Mouse (Mus musculus) stomach, embryonic 14.5 days (tissue): Measurements from ENCODE around the gene Gmds. TPM values are rescaled to one million over a fixed set of nuclear protein-coding genes. Genes with fewer than 3 reads are reported as not detected.

Source experiments
- ATAC-seq: fragments of 200-750 bp; cut with Nextera tagmentation; 2 replicates; pipeline ENCODE4 v1.8.0; 2017; ENCODE audit warnings: low read depth, moderate TSS enrichment; ENCODE audit not compliant: insufficient number of reproducible peaks, insufficient read depth, low FRiP score
- H3K27ac ChIP-seq: fragments of 300-500 bp; sonication (generic); 2 replicates; pipeline ENCODE4 v1.5.1; 2014; ENCODE audit warnings: mild to moderate bottlenecking, low read length, moderate library complexity, mixed read lengths
- H3K27me3 ChIP-seq: fragments of 300-500 bp; sonication (generic); 2 replicates; pipeline ENCODE4 v1.6.1; 2014; ENCODE audit warnings: low read length, control low read depth, mixed read lengths; ENCODE audit not compliant: control insufficient read depth, insufficient read depth
- H3K36me3 ChIP-seq: fragments of 300-500 bp; sonication (generic); 2 replicates; pipeline ENCODE4 v1.6.1; 2014; ENCODE audit warnings: mild to moderate bottlenecking, control low read depth, low read length, moderate library complexity, mixed read lengths; ENCODE audit not compliant: control insufficient read depth, insufficient read depth
- H3K4me1 ChIP-seq: fragments of 300-500 bp; sonication (generic); 2 replicates; pipeline ENCODE4 v1.6.1; 2014; ENCODE audit warnings: low read length, control low read depth, mixed read lengths; ENCODE audit not compliant: control insufficient read depth, insufficient read depth
- H3K4me2 ChIP-seq: fragments of 300-500 bp; sonication (generic); replicated peaks from 2 replicates; pipeline ENCODE4 v1.6.1; 2014; ENCODE audit warnings: low read depth, low read length, control low read depth
- H3K4me3 ChIP-seq: fragments of 300-500 bp; sonication (generic); 2 replicates; pipeline ENCODE4 v1.5.1; 2014; ENCODE audit warnings: low read depth, low read length, control low read depth
- H3K9ac ChIP-seq: fragments of 300-500 bp; sonication (generic); replicated peaks from 2 replicates; pipeline ENCODE4 v1.6.1; 2014; ENCODE audit warnings: low read depth, mild to moderate bottlenecking, control low read depth, low read length, moderate library complexity, mixed read lengths
- H3K9me3 ChIP-seq: fragments of 300-500 bp; sonication (generic); 2 replicates; pipeline ENCODE4 v1.6.1; 2016; ENCODE audit warnings: low read depth, low read length, control low read depth; ENCODE audit not compliant: control insufficient read depth
- WGBS: fragments of 180-500 bp; shearing (Covaris S2); extraction: QIAGEN DNeasy Blood & Tissue Kit; methylation state at CpG from one replicate; pipeline ENCODE4 v1.1.7; 2014; 5-methylcytosine and 5-hydroxymethylcytosine counted together
- polyA plus RNA-seq: library from polyadenylated mRNA; unstranded; fragments of >200 nt; fragmentation: Nextera tagmentation; extraction: Ambion mirVana; gene quantifications from 2 replicates; pipeline ENCODE4 v1.2.1, GENCODE M21; 2014

Gmds gene
- polyA plus RNA-seq, 1 experiment from 2014 or later, result 47.8 TPM

- no peak overlapping the region for H3K27ac ChIP-seq
- H3K4me2 ChIP-seq, result no peak overlapping the region
Measured at GRCm38 (mm10) chr13:31978126-31978525, 360.4 kb downstream of the Gmds start.

GRCm38 (mm10) chr13:31974751-31975479 lies 363.6 kb downstream of the Gmds start:
- H3K27me3 ChIP-seq, result no peaks in the 10 kb centered on the region
- H3K9me3 ChIP-seq, result no peaks in the 10 kb centered on the region
- H3K27ac ChIP-seq, result no peak overlapping the region
- ATAC-seq, result no peak
- no peaks in the 10 kb centered on the region for H3K4me1 ChIP-seq
- no peaks in the 10 kb centered on the region for H3K36me3 ChIP-seq
- no peak overlapping the region for H3K9ac ChIP-seq
- H3K4me3 ChIP-seq, result no peak overlapping the region
- 63% methylated on average over 3 of the region's 3 CpGs for WGBS
- H3K4me2 ChIP-seq, result no peak overlapping the region

More at GRCm38 (mm10) chr13:31978126-31978525, 360.4 kb downstream of the Gmds start:
- H3K27me3 ChIP-seq, result no peaks in the 10 kb centered on the region
- H3K9ac ChIP-seq, result no peak overlapping the region
- no peaks in the 10 kb centered on the region for H3K9me3 ChIP-seq
- H3K4me3 ChIP-seq, result no peak overlapping the region
- WGBS, result 94% methylated on average over 7 of the region's 7 CpGs
- no peak for ATAC-seq
- H3K36me3 ChIP-seq, result no peaks in the 10 kb centered on the region
- no peaks in the 10 kb centered on the region for H3K4me1 ChIP-seq

GRCm38 (mm10) chr13:31971040-31971501 lies 367.5 kb downstream of the Gmds start:
- WGBS, result 46% methylated on average over 2 of the region's 2 CpGs
- no peaks in the 10 kb centered on the region for H3K36me3 ChIP-seq
- no peak overlapping the region for H3K4me3 ChIP-seq
- H3K27me3 ChIP-seq, result no peaks in the 10 kb centered on the region
- H3K27ac ChIP-seq, result no peak overlapping the region
- no peak overlapping the region for H3K9ac ChIP-seq
- no peaks in the 10 kb centered on the region for H3K9me3 ChIP-seq
- ATAC-seq, result no peak
- H3K4me2 ChIP-seq, result no peak overlapping the region
- no peaks in the 10 kb centered on the region for H3K4me1 ChIP-seq

- no peak overlapping the region for H3K4me2 ChIP-seq
- WGBS, result 87% methylated on average over 2 of the region's 2 CpGs
- H3K27me3 ChIP-seq, result no peaks in the 10 kb centered on the region
- no peak overlapping the region for H3K27ac ChIP-seq
- no peak for ATAC-seq
- no peak overlapping the region for H3K4me3 ChIP-seq
- no peak overlapping the region for H3K9ac ChIP-seq
- H3K4me1 ChIP-seq, result no peaks in the 10 kb centered on the region
- H3K36me3 ChIP-seq, result no peaks in the 10 kb centered on the region
- no peaks in the 10 kb centered on the region for H3K9me3 ChIP-seq
Measured at GRCm38 (mm10) chr13:31968272-31968671, 370.3 kb downstream of the Gmds start.

GRCm38 (mm10) chr13:31966931-31967532 lies 371.5 kb downstream of the Gmds start:
- no peak for ATAC-seq
- H3K36me3 ChIP-seq, result no peaks in the 10 kb centered on the region
- H3K4me3 ChIP-seq, result no peak overlapping the region
- no peaks in the 10 kb centered on the region for H3K9me3 ChIP-seq
- no peak overlapping the region for H3K9ac ChIP-seq
- H3K4me1 ChIP-seq, result no peaks in the 10 kb centered on the region
- no peak overlapping the region for H3K4me2 ChIP-seq
- WGBS, result 58% methylated on average over 3 of the region's 3 CpGs
- no peaks in the 10 kb centered on the region for H3K27me3 ChIP-seq
- no peak overlapping the region for H3K27ac ChIP-seq

GRCm38 (mm10) chr13:31960514-31960913 lies 378.0 kb downstream of the Gmds start:
- ATAC-seq, result no peak
- Histone ChIP-seq H3K4me2 (no peak overlapping the region), H3K36me3 (no peaks in the 10 kb centered on the region), H3K27ac (no peak overlapping the region), H3K9me3 (no peaks in the 10 kb centered on the region), H3K27me3 (no peaks in the 10 kb centered on the region), H3K4me1 (0 out of 2 replicates have a peak, but pooled peaks cover 4% of the 10 kb centered on the region), H3K4me3 (no peak overlapping the region), H3K9ac (no peak overlapping the region)
- 30% methylated on average over 3 of the region's 3 CpGs for WGBS

- Histone ChIP-seq H3K4me3 (no peak overlapping the region), H3K9me3 (no peaks in the 10 kb centered on the region), H3K4me2 (no peak overlapping the region), H3K27me3 (no peaks in the 10 kb centered on the region), H3K36me3 (no peaks in the 10 kb centered on the region), H3K9ac (no peak overlapping the region), H3K27ac (no peak overlapping the region), H3K4me1 (0 out of 2 replicates have a peak, but pooled peaks cover 4% of the 10 kb centered on the region)
- ATAC-seq, result no peak
- WGBS, result 57% methylated on average over 13 of the region's 13 CpGs
Measured at GRCm38 (mm10) chr13:31958346-31959335, 379.9 kb downstream of the Gmds start.

GRCm38 (mm10) chr13:31956584-31956983 lies 382.0 kb downstream of the Gmds start:
- H3K4me1 ChIP-seq, result 0 out of 2 replicates have a peak, but pooled peaks cover 4% of the 10 kb centered on the region
- 0 out of 2 replicates have a peak, but pooled peaks have one; percentile 33 for ATAC-seq
- H3K36me3 ChIP-seq, result no peaks in the 10 kb centered on the region
- no peak overlapping the region for H3K4me2 ChIP-seq
- no peaks in the 10 kb centered on the region for H3K9me3 ChIP-seq
- no peaks in the 10 kb centered on the region for H3K27me3 ChIP-seq
- WGBS, result 84% methylated on average over 6 of the region's 6 CpGs
- H3K9ac ChIP-seq, result no peak overlapping the region
- no peak overlapping the region for H3K4me3 ChIP-seq
- no peak overlapping the region for H3K27ac ChIP-seq
